Mouse (Mus musculus) small intestine, adult 2 months (tissue): ENCODE results near the gene Ndufs2.

Experiments used
- CTCF ChIP-seq: fragments of 200-500 bp; IDR thresholded peaks from 2 replicates; pipeline ENCODE4 v1.5.1; 2012; ENCODE audit warnings: low read depth, mild to moderate bottlenecking, control low read depth, inconsistent platforms, low read length, moderate library complexity, mixed read lengths; ENCODE audit not compliant: insufficient replicate concordance, insufficient read length; ENCODE audit errors: extremely low read depth
- POLR2A ChIP-seq: fragments of 200-500 bp; IDR thresholded peaks from 2 replicates; pipeline ENCODE4 v1.6.1; 2012; ENCODE audit warnings: low read depth, mild to moderate bottlenecking, control low read depth, inconsistent platforms, low read length, moderate library complexity

- TF ChIP-seq CTCF: no peak
- no peak for TF ChIP-seq POLR2A
Observed at GRCm38 (mm10) chr1:171260316-171260715, 9.1 kb upstream of the Ndufs2 start.
